Mouse (Mus musculus): ENCODE measurements around the gene Fmod.

Gene Fmod

DNA sequence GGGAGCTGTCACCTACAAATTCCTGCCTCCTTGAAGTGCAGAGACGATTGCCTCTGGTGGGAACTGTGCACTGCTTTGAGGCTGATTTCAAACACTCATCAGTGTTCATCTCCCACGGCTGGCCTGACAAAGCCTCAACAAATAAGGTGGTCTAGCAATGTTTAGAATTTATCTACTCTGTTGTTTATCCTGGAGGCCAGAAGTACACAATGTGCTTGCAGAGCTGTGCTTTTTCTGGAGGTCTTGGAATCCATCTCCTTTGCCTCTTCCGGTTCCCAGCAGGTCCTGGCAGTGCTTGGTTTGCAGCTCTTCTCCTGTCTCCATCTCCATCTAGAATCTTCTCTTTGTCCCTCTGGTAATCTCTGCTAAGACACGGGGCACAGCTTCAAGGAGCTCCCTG lies 19.2 kb downstream of the Fmod start:
- no peak for DNase-seq (ENCODE audit: low spot score)

- no peak for DNase-seq (ENCODE audit: low spot score)
Observed at GRCm38 (mm10) chr1:134057736-134058135, 20.7 kb downstream of the Fmod start.

- DNase-seq (ENCODE audit: low spot score) = no peak
Observed at GRCm38 (mm10) chr1:134058870-134059269, 21.8 kb downstream of the Fmod start.

DNA sequence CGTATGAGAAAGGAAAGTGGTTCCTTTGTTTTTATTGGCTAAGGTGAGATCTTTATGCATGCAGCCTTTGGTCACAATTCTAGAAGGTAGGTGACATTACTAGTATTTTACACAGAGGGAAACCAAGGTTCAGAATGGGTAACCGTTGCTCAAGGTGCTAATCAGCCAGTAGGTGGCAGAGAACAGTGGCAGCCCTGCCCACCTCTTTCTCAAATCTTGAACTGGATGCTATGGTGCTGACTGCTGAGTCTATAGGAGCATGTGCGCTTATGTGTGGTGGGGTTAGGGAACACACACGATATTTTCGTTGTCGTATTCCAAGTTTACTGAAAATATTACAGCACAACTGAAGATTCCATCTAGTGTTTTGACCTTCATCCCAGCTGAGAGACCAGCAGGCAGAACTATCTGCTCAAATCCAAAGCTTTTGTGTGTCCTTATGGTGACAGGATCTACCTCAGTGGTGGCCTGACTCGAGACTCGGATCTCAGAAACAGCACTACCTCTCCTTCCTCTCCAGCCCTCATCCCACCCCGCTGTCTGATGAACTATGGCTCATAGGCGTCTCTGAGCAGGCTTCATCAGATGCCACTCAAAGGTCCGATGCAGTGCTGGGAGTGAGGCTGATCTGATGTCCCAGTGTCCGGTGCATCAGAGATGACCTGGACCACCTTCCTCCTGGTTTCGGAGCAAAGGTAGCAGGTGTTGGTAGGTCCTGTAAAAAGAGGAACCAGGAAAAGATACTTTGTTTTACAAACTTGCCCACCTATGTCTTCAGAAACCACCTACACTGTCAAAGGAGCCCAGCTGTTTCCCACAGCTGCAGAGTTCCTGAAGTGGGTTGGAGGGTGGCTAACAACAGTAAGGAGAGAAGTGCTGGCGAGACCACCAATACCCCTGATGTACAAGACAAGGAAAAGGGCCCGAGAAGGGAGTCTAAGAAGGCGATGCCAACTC lies 23.0 kb downstream of the Fmod start:
- peak; percentile 65 for DNase-seq (ENCODE audit: low spot score)

DNA sequence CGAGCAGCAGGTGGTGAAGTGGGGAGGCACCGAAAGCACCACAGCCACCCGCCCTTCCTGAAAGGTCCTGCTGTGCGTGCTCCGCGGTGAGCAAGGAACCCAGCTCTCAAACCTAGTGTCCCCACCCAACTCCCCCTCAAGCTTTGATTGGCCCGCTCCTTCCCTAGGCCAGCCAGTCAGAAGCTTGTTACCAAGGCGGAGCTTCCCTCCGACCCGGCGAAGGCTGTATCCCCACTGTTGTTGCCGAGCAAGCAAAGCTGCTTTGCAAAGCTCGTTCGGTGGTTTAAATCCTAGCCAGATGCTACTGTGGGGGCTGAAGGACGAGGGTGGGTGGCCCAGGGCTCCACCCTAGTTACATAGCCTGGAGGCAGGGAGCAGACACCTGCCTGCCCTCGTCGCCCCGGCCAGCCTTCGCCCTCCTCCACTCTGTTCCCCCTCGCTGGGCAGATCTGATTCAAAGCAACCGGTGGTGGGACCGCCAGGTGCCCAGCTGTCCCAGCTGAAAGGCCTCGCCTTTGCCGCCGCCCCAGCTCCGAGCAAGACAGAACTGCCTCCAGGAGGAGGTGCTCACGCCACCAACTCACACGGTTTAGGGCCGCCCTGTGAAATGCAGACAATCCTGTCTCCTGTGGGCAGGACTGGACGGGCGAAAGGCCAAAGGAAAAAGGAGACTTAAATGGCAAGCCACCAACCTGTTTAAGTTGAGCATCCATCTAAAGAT lies 24.0 kb downstream of the Fmod start:
- peak; percentile 91 for DNase-seq (ENCODE audit: low spot score)

GRCm38 (mm10) chr1:134061915-134062314 lies 24.9 kb downstream of the Fmod start:
- no peak for DNase-seq (ENCODE audit: low spot score)

DNA sequence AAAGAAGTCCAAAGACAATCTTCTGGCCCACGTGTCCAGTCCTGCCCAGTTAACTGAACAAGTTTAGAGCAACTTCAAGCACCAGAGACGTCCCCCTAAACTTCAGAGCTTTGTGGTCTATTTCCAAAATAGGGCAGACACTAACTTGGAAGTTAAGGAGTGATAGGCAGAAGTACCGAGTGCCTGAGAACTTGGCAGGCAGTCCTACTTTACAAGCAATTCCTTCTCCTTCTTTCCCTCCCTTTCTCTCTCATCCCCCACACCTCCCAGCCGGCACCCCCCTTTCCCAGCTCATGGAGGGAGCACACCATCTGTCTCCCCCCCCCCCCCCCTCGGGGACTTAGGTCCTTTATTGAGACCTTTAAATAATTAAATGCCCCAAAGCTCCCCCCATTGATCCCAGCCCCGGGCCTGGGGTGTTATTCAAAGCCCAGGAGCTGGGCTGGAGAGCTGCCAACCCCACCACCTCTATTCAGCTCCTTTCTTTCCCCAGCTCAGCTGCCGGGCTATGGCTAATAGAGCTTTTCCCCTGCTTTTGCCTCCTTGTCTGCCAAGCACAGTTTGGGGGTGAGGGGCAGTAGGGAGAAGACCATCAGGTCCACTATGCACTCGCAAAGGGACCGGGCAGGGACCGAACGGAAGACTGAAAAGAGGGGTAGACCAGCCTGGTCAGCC lies 25.5 kb downstream of the Fmod start:
- DNase-seq (ENCODE audit: low spot score) = peak; percentile 36

GRCm38 (mm10) chr1:134063086-134063772 lies 26.2 kb downstream of the Fmod start:
- peak; percentile 82 for DNase-seq (ENCODE audit: low spot score)

- DNase-seq (ENCODE audit: low spot score) = no peak
Observed at GRCm38 (mm10) chr1:134063773-134064125, 26.7 kb downstream of the Fmod start.

GRCm38 (mm10) chr1:134064296-134064831 lies 27.3 kb downstream of the Fmod start:
- DNase-seq (ENCODE audit: low spot score) = no peak

DNA sequence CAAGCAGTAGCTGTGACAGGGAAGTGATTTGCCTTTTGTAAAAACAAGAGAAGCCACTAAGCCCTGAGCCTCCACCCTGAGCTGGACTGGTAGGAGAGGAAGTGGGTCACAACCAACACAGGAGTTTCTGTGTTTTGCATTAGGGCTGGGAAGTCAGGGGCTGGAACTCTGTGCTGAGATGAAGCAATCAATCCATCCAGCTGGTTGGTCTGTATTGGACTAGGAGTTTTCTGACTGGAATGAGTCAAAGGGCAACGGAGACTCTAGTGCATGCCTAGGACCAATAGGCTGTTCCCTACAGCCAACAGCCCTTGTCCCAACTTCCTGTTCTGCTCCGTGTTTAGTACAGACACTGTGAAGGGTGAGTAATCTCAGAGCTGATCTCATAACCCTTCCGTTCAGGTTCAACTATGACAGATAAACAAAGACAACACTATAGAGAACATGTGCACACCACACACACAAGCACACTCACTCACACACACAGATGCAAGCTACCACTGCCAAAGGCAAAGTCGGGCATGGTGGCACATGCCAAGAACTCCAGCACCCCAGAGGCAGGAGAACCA lies 28.3 kb downstream of the Fmod start:
- no peak for DNase-seq (ENCODE audit: low spot score)

DNA sequence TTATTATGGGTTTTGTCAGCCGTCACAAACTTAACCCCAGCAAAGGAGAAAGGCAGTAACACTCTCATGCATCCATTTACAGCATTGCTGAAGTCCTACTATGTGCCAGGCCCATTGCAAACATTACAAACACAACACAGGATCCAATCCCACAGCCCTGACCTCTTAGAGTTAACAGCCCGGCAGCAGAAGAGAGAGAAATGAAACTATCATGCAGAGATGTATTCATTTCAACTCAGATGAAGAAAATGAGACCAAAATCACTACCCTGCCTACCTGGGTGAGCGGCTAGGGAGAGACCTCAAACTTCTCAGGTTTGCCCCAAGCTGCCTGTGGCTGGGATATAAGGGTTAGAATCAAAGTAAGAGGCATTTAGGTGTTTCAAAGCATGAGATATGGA lies 29.5 kb downstream of the Fmod start:
- DNase-seq (ENCODE audit: low spot score) = no peak

DNA sequence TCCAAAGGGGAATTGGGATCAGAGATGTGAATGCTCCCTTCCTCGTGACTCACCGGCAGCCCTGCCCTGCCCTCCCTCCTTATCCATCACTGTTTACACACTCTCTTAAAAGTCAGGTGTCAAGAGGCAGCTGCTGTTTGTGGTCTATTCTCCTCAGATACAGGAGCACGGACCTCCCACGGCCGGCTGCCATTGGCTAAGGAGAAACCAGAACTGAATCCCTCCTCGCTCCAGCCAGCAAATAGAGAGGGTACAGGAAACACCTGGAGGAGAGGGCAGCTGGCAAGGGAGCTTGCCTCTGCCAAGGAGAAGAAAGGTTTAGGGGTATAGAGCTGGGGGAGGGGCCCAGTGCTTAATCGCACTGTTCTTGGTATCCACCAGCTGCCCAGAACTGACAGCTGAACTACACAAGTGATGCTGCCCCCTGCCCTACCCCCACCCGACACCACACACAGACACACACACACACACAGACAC lies 30.1 kb downstream of the Fmod start:
- DNase-seq (ENCODE audit: low spot score) = peak; percentile 83

DNA sequence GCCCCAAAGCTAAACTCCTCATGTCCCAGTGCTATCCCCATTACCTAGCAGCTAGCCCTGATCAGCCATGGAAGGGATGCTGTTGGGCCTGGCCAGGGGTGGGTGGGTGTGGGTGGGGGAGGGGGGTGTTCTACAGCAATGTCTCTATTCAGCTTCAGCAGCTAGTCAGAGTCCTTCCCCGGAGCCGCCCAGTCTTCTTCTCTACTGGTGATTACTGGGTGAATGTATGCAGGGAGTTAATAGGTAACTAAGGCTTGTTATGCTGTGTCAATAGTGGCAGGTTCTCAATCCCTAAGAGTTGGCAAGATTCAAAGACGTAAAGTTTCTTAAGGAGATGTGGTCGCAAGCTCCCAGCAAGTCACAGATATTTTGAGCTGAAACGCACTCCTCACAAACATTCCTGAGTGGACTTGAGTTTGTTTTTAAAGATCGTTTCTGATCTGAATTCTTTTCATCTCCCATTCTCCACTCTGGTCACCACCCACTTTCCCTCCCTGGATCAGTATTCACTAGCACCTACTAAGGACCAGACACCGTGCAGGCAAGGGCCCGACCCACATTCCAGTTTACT lies 33.1 kb downstream of the Fmod start:
- DNase-seq (ENCODE audit: low spot score) = no peak

DNA sequence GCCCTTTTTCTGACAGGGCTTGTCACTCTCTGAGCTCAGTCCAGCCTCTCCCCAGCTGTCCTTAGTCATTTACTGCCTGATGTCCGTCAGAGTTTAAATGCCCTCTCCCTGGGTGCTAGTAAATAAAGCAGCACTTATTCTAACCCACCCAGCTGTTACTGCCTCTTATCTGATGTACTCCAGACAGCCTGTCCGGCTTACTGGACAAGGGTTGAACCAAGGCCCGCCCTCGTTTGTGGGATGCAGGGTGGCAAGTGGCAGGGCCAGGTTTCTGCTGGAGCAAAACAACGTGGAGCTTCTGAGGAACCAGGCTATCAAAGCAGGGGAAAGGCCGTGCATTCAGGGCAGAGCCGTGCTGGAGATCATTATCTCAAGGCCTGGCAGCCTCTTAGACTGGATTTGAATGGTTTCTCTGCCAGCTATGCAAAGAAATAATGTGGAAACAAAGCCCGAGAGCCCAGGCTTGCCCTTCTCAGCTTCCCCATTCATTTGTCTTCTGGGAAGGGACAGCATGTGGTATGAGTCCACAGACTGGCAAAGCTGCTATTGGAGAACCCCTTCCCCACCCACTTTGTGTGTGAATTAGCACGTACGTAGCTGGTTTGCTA lies 34.5 kb downstream of the Fmod start:
- no peak for DNase-seq (ENCODE audit: low spot score)

DNA sequence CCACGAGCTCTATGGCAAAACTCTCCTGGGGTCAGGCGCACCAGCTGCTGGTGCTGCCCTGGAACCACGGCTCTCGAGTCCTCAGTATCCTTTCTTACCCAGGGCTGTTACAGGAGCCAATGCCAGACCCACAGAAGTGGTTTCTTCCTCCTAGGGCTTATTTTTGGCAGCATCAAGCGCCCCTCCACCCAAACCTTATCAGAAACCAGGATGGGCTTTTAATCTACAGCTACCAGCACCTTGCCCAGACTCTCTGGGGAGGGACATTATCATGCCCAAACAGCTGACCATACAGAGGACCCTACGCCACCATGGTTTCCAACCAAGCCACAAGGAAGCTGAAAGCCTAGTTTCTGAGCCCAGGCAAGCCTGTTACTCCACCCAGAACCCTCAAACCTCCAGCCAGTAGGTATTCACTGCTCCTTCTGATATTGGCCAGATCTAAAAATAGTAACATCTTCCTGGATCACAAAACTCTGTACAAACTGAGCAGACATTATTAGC lies 36.1 kb downstream of the Fmod start:
- no peak for DNase-seq (ENCODE audit: low spot score)

- DNase-seq (ENCODE audit: low spot score) = no peak
Observed at GRCm38 (mm10) chr1:134073658-134074057, 36.6 kb downstream of the Fmod start.

- no peak for DNase-seq (ENCODE audit: low spot score)
Observed at GRCm38 (mm10) chr1:134074184-134074583, 37.1 kb downstream of the Fmod start.

- DNase-seq (ENCODE audit: low spot score) = no peak
Observed at GRCm38 (mm10) chr1:134074606-134075005, 37.6 kb downstream of the Fmod start.

GRCm38 (mm10) chr1:134075532-134075931 lies 38.5 kb downstream of the Fmod start:
- DNase-seq (ENCODE audit: low spot score) = no peak
